Mouse (Mus musculus) megakaryocyte, adult 5-6 weeks (primary cell): ENCODE data around the gene Ikzf3. TPM values are rescaled to one million over a fixed set of nuclear protein-coding genes. Genes with fewer than 3 reads are reported as not detected.

Source experiments
- ATAC-seq: 2 replicates; pipeline ENCODE4 v1.8.0; 2016; ENCODE audit warnings: mild to moderate bottlenecking, inconsistent platforms; ENCODE audit not compliant: poor library complexity, severe bottlenecking
- total RNA-seq, 2 experiments: library from RNA; stranded (forward) in 1 of 2; stranded (reverse) in 1 of 2; fragments of 153-499, 151-499 nt in 1 of 2; fragments of 221-1000, 200-1000 nt in 1 of 2; gene quantifications; 2 replicates each; pipeline versions ENCODE4 v1.2.3 to v1.2.4; 2015 to 2017

The Ikzf3 gene
- total RNA-seq, 2 experiments from 2014 or later: 6.0 to 6.6 TPM

- no peak for ATAC-seq
These were observed 25.4 kb downstream of the Ikzf3 start for GRCm38 (mm10) chr11:98520468-98520867.

- ATAC-seq: no peak
These were observed 32.4 kb downstream of the Ikzf3 start for GRCm38 (mm10) chr11:98513356-98513936.

GRCm38 (mm10) chr11:98512881-98513280, 33.0 kb downstream of the Ikzf3 start:
- no peak for ATAC-seq

GRCm38 (mm10) chr11:98510125-98510524, 35.7 kb downstream of the Ikzf3 start:
- no peak for ATAC-seq

GRCm38 (mm10) chr11:98509434-98509833, 36.4 kb downstream of the Ikzf3 start:
- ATAC-seq: no peak

GRCm38 (mm10) chr11:98504926-98505325, 40.9 kb downstream of the Ikzf3 start:
- no peak for ATAC-seq

- ATAC-seq: no peak
These were observed 48.2 kb downstream of the Ikzf3 start for GRCm38 (mm10) chr11:98497388-98498288.

- ATAC-seq: no peak
These were observed 50.6 kb downstream of the Ikzf3 start for GRCm38 (mm10) chr11:98495176-98495719.

- no peak for ATAC-seq
These were observed 52.4 kb downstream of the Ikzf3 start for GRCm38 (mm10) chr11:98493394-98493793.

GRCm38 (mm10) chr11:98492959-98493358, 52.9 kb downstream of the Ikzf3 start:
- no peak for ATAC-seq

- ATAC-seq: no peak
These were observed 54.3 kb downstream of the Ikzf3 start for GRCm38 (mm10) chr11:98491571-98491970.

- no peak for ATAC-seq
These were observed 57.1 kb downstream of the Ikzf3 start for GRCm38 (mm10) chr11:98488540-98489234.

GRCm38 (mm10) chr11:98487526-98488040, 58.2 kb downstream of the Ikzf3 start:
- ATAC-seq: peak; percentile 56; the same call in 1 of the 2 replicates

- ATAC-seq: no peak
These were observed 60.1 kb downstream of the Ikzf3 start for GRCm38 (mm10) chr11:98485749-98486148.

- ATAC-seq: no peak
These were observed 63.8 kb downstream of the Ikzf3 start for GRCm38 (mm10) chr11:98482067-98482466.

- ATAC-seq: peak; percentile 73
These were observed 64.6 kb downstream of the Ikzf3 start for GRCm38 (mm10) chr11:98481231-98481630.

GRCm38 (mm10) chr11:98479940-98480497, 65.8 kb downstream of the Ikzf3 start:
- no peak for ATAC-seq

- ATAC-seq: no peak
These were observed 66.5 kb downstream of the Ikzf3 start for GRCm38 (mm10) chr11:98479026-98479939.

GRCm38 (mm10) chr11:98477011-98477701, 68.7 kb downstream of the Ikzf3 start:
- no peak for ATAC-seq
